Mouse (Mus musculus) MEL (cell line): ENCODE measurements at regions not wholly inside any gene's neighbourhood (a gene's known extent, or its start where the extent isn't known, plus 50 kb on each side); places are given as distances from the start of the nearest gene placed in this dataset.

Experiments used
- CHD2 ChIP-seq: IDR thresholded peaks from 2 replicates; pipeline ENCODE4 v1.6.1; 2011; ENCODE audit warnings: low read length, improper control_type of control experiment
- CTCF ChIP-seq, 3 experiments: IDR thresholded peaks in 2 of 3; conservative IDR thresholded peaks in 1 of 3; 2 replicates each; pipeline ENCODE4 v1.5.1; 2011 to 2012; ENCODE audit warnings: low read length in 3 of 3, low read depth in 2 of 3, mild to moderate bottlenecking in 2 of 3, improper control_type of control experiment in 1 of 3, inconsistent platforms in 1 of 3, mixed read lengths in 1 of 3, moderate library complexity in 1 of 3; ENCODE audit not compliant: control insufficient read depth in 1 of 3, insufficient read depth in 1 of 3, poor library complexity in 1 of 3, severe bottlenecking in 1 of 3
- ELF1 ChIP-seq: IDR thresholded peaks from 2 replicates; pipeline ENCODE4 v1.6.1; 2014; ENCODE audit warnings: low read depth, mild to moderate bottlenecking, inconsistent platforms, low read length, improper control_type of control experiment, moderate library complexity
- GABPA ChIP-seq: IDR thresholded peaks from 2 replicates; pipeline ENCODE4 v1.6.1; 2012; ENCODE audit warnings: low read depth, mild to moderate bottlenecking, inconsistent platforms, low read length, improper control_type of control experiment, moderate library complexity
- MEF2A ChIP-seq: IDR thresholded peaks from 2 replicates; pipeline ENCODE4 v1.6.1; 2014; ENCODE audit warnings: low read depth, mild to moderate bottlenecking, inconsistent platforms, low read length, improper control_type of control experiment; ENCODE audit not compliant: poor library complexity, insufficient replicate concordance, severe bottlenecking; ENCODE audit errors: extremely low read depth
- SMC3 ChIP-seq: IDR thresholded peaks from 2 replicates; pipeline ENCODE4 v1.6.1; 2011; ENCODE audit warnings: low read depth, low read length, improper control_type of control experiment
- TCF12 ChIP-seq: IDR thresholded peaks from 2 replicates; pipeline ENCODE4 v1.6.1; 2014; ENCODE audit warnings: low read depth, mild to moderate bottlenecking, inconsistent platforms, low read length, improper control_type of control experiment, moderate library complexity
- ZKSCAN1 ChIP-seq: IDR thresholded peaks from 2 replicates; pipeline ENCODE4 v1.6.1; 2012; ENCODE audit warnings: low read depth, mild to moderate bottlenecking, inconsistent platforms, low read length, improper control_type of control experiment, moderate library complexity

DNA sequence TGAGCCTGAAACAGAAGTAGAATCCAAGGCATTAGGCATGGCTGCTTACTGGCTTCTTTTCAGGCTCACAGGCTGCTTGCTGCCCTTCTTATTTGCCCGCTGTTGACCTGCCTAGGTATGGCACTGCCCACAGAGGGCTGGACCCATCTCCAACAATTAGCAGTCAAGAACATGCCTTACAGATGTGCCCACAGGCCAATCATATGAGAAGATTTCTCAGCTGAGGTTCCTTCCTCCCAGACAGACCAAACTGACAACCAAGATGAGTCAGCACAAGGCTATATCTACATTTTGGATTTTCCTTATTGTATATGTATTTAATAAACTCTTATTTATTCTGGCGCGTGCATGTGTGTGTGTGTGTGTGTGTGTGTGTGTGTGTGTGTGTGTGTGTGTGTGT, 76.0 kb downstream of the Ifng start:
- no peak for TF ChIP-seq TCF12
- no peak for TF ChIP-seq GABPA
- TF ChIP-seq CTCF (IDR thresholded peaks at IDR 0.05 in 2 of 3, conservative IDR thresholded peaks at IDR 0.05 in 1 of 3; ENCODE audit: control insufficient read depth in 1 of 3, insufficient read depth in 1 of 3, low read depth in 2 of 3, low read length in 3 of 3, poor library complexity in 1 of 3, severe bottlenecking in 1 of 3): no peak
- no peak for TF ChIP-seq MEF2A
- TF ChIP-seq SMC3: no peak
- TF ChIP-seq ZKSCAN1: no peak
- no peak for TF ChIP-seq ELF1
- TF ChIP-seq CHD2: no peak
